Mouse (Mus musculus): ENCODE results near the gene Rnf212b. TPM values are rescaled to one million over a fixed set of nuclear protein-coding genes. Genes with fewer than 3 reads are reported as not detected.
A peak's percentile ranks its signal among the peaks of the same experiment; 100 is the strongest.

The Rnf212b gene
- total and polyA plus RNA-seq, 2 experiments from 2014 or later = not detected

- Histone ChIP-seq H3K4me3 (ENCODE audit: low read depth, low read length) (no peak overlapping the region), H3K36me3 (ENCODE audit: insufficient read depth, low read length) (no peaks in the 10 kb centered on the region), H3K27ac (ENCODE audit: low read depth, low read length) (no peak overlapping the region), H3K4me1 (ENCODE audit: insufficient read depth, low read length) (no peaks in the 10 kb centered on the region), H3K9me3 (ENCODE audit: low read length) (no peaks in the 10 kb centered on the region), H3K4me2 (ENCODE audit: low read depth, low read length, poor library complexity, severe bottlenecking) (no peak overlapping the region), H3K9ac (replicated peaks; ENCODE audit: low read length, poor library complexity, severe bottlenecking) (no peak overlapping the region), H3K27me3 (ENCODE audit: insufficient read depth, low read length) (no peaks in the 10 kb centered on the region)
- DNase-seq (ENCODE audit: low spot score) (no peak), ATAC-seq (ENCODE audit: low FRiP score) (no peak)
- no peak for TF ChIP-seq CTCF (IDR thresholded peaks at IDR 0.05)
- 87% methylated on average over 2 of the region's 2 CpGs for WGBS
Measured at GRCm38 (mm10) chr14:54822301-54822700, 8.4 kb downstream of the Rnf212b start.

DNA sequence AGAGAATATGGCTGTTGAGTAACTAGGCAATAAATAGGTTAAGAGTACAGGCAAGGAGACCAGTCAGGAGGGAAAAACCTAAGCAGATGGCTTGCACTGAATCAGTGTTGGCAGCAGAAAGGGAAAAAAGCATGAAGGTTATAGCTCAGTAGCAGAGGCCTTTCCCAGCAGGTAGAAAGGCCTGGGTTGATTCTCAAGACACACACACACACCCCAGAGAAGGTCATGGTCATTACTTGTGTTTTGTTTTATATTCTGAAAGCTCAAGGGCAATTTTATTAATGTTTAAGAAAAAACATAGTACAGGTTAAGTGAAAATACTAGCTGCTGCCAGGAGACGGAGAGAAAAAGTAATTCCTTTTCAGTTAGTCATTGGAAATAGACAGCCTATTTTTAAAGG lies 9.8 kb downstream of the Rnf212b start:
- Histone ChIP-seq H3K9me3 (ENCODE audit: low read length) (no peaks in the 10 kb centered on the region), H3K27ac (ENCODE audit: low read depth, low read length) (no peak overlapping the region), H3K4me1 (ENCODE audit: insufficient read depth, low read length) (no peaks in the 10 kb centered on the region), H3K4me3 (ENCODE audit: low read depth, low read length) (no peak overlapping the region), H3K36me3 (ENCODE audit: insufficient read depth, low read length) (no peaks in the 10 kb centered on the region), H3K9ac (replicated peaks; ENCODE audit: low read length, poor library complexity, severe bottlenecking) (no peak overlapping the region), H3K27me3 (ENCODE audit: insufficient read depth, low read length) (no peaks in the 10 kb centered on the region), H3K4me2 (ENCODE audit: low read depth, low read length, poor library complexity, severe bottlenecking) (no peak overlapping the region)
- DNase-seq (ENCODE audit: low spot score) = no peak
- TF ChIP-seq CTCF (IDR thresholded peaks at IDR 0.05) = no peak
- WGBS = 98% methylated on average over 1 of the region's 1 CpGs
- no peak for ATAC-seq (ENCODE audit: low FRiP score)

DNA sequence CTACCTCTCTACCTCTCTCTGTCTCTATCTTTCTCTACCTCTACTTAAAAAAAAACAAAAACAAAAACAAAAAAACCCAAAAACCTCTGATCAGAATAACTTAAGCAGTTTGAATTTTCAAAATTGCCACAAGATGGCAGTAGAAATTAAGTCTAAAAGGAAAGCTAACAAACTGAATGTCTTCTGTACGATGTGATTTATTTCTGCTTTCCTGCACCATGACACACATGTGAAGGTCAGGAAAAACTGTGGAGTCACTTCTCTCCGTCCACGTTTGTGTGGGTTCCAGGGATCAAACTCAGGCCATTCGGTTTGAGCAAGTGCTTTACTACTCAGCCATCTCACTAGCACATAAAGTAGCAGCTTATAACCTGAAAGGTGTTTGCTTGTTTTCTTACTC lies 29.5 kb downstream of the Rnf212b start:
- no peaks in the 10 kb centered on the region for H3K4me1 ChIP-seq (ENCODE audit: insufficient read depth, low read length)
- H3K27me3 ChIP-seq (ENCODE audit: insufficient read depth, low read length) = no peaks in the 10 kb centered on the region
- H3K4me3 ChIP-seq (ENCODE audit: low read depth, low read length) = no peak overlapping the region
- peak; percentile 80 for DNase-seq (ENCODE audit: low spot score)
- no peaks in the 10 kb centered on the region for H3K36me3 ChIP-seq (ENCODE audit: insufficient read depth, low read length)
- peak; percentile 49; the same call in 1 of the 2 replicates for ATAC-seq (ENCODE audit: low FRiP score)
- H3K4me2 ChIP-seq (ENCODE audit: low read depth, low read length, poor library complexity, severe bottlenecking) = no peak overlapping the region
- H3K9ac ChIP-seq (replicated peaks; ENCODE audit: low read length, poor library complexity, severe bottlenecking) = no peak overlapping the region
- no peaks in the 10 kb centered on the region for H3K9me3 ChIP-seq (ENCODE audit: low read length)
- H3K27ac ChIP-seq (ENCODE audit: low read depth, low read length) = no peak overlapping the region
- 1% methylated on average over 4 of the region's 4 CpGs for whole genome bisulfite sequencing
- peak; percentile 73 for TF ChIP-seq CTCF (IDR thresholded peaks at IDR 0.05)

GRCm38 (mm10) chr14:54855726-54856125 lies 41.8 kb downstream of the Rnf212b start:
- DNase-seq (ENCODE audit: low spot score) (no peak), ATAC-seq (ENCODE audit: low FRiP score) (no peak)
- TF ChIP-seq CTCF (IDR thresholded peaks at IDR 0.05) = no peak
- Histone ChIP-seq H3K4me3 (ENCODE audit: low read depth, low read length) (no peak overlapping the region), H3K27me3 (ENCODE audit: insufficient read depth, low read length) (no peaks in the 10 kb centered on the region), H3K36me3 (ENCODE audit: insufficient read depth, low read length) (peaks cover 17% of the 10 kb centered on the region; the same call in 1 of the 2 replicates), H3K9ac (replicated peaks; ENCODE audit: low read length, poor library complexity, severe bottlenecking) (no peak overlapping the region), H3K27ac (ENCODE audit: low read depth, low read length) (no peak overlapping the region), H3K9me3 (ENCODE audit: low read length) (no peaks in the 10 kb centered on the region), H3K4me1 (ENCODE audit: insufficient read depth, low read length) (no peaks in the 10 kb centered on the region), H3K4me2 (ENCODE audit: low read depth, low read length, poor library complexity, severe bottlenecking) (no peak overlapping the region)
- 96% methylated on average over 3 of the region's 3 CpGs for WGBS

DNA sequence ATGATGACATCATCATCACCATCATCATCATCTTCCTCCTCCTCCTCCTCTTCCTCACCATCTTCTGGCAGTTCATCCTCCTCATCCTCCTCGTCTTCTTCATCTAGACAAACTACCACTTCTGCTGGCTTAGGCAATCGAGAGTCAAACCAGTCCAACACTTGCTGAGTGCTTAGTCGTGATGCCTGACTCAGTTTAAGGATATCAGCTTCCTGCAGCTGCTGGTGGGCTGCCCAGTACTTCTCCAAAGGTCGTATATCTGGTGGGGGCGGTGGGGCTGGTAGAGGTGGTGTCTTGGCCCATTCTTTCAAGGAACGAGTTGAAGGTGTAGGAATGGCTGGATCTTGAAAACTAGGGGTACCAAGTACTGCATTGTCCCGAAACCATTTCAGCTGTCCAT lies 42.8 kb downstream of the Rnf212b start:
- H3K36me3 ChIP-seq (ENCODE audit: insufficient read depth, low read length) = peaks cover 17% of the 10 kb centered on the region; the same call in 1 of the 2 replicates
- H3K9ac ChIP-seq (replicated peaks; ENCODE audit: low read length, poor library complexity, severe bottlenecking) = no peak overlapping the region
- no peak overlapping the region for H3K4me2 ChIP-seq (ENCODE audit: low read depth, low read length, poor library complexity, severe bottlenecking)
- no peak for TF ChIP-seq CTCF (IDR thresholded peaks at IDR 0.05)
- no peaks in the 10 kb centered on the region for H3K4me1 ChIP-seq (ENCODE audit: insufficient read depth, low read length)
- WGBS = 88% methylated on average over 7 of the region's 7 CpGs
- ATAC-seq (ENCODE audit: low FRiP score) (no peak), DNase-seq (ENCODE audit: low spot score) (no peak)
- no peaks in the 10 kb centered on the region for H3K27me3 ChIP-seq (ENCODE audit: insufficient read depth, low read length)
- no peak overlapping the region for H3K4me3 ChIP-seq (ENCODE audit: low read depth, low read length)
- H3K27ac ChIP-seq (ENCODE audit: low read depth, low read length) = no peak overlapping the region
- no peaks in the 10 kb centered on the region for H3K9me3 ChIP-seq (ENCODE audit: low read length)

- H3K27ac ChIP-seq (ENCODE audit: low read depth, low read length) = no peak overlapping the region
- H3K4me1 ChIP-seq (ENCODE audit: insufficient read depth, low read length) = no peaks in the 10 kb centered on the region
- no peak for TF ChIP-seq CTCF (IDR thresholded peaks at IDR 0.05)
- H3K4me3 ChIP-seq (ENCODE audit: low read depth, low read length) = no peak overlapping the region
- 88% methylated on average over 9 of the region's 9 CpGs for WGBS
- H3K4me2 ChIP-seq (ENCODE audit: low read depth, low read length, poor library complexity, severe bottlenecking) = no peak overlapping the region
- no peaks in the 10 kb centered on the region for H3K9me3 ChIP-seq (ENCODE audit: low read length)
- H3K27me3 ChIP-seq (ENCODE audit: insufficient read depth, low read length) = no peaks in the 10 kb centered on the region
- H3K36me3 ChIP-seq (ENCODE audit: insufficient read depth, low read length) = peaks cover 17% of the 10 kb centered on the region; the same call in 1 of the 2 replicates
- H3K9ac ChIP-seq (replicated peaks; ENCODE audit: low read length, poor library complexity, severe bottlenecking) = no peak overlapping the region
- ATAC-seq (ENCODE audit: low FRiP score) (no peak), DNase-seq (ENCODE audit: low spot score) (peak; percentile 22)
Measured at GRCm38 (mm10) chr14:54857891-54858290, 44.0 kb downstream of the Rnf212b start.

Data from midbrain, postnatal 0 days (tissue).